Mouse (Mus musculus) neural tube, embryonic 14.5 days (tissue): ENCODE results near the gene Rbms3. TPM values are rescaled to one million over a fixed set of nuclear protein-coding genes. Genes with fewer than 3 reads are reported as not detected.

Experiments used
- ATAC-seq: fragments of 200-750 bp; cut with Nextera tagmentation; 2 replicates; pipeline ENCODE4 v1.8.0; 2017; ENCODE audit warnings: low read depth, mild to moderate bottlenecking, moderate TSS enrichment, moderate library complexity
- H3K27ac ChIP-seq: fragments of 300-500 bp; sonication (generic); 2 replicates; pipeline ENCODE4 v1.5.1; 2014; ENCODE audit warnings: low read depth, mild to moderate bottlenecking, control low read depth, low read length, moderate library complexity, mixed read lengths
- H3K27me3 ChIP-seq: fragments of 300-500 bp; sonication (generic); 2 replicates; pipeline ENCODE4 v1.6.1; 2014; ENCODE audit warnings: low read length; ENCODE audit not compliant: control insufficient read depth, insufficient read depth
- H3K36me3 ChIP-seq: fragments of 300-500 bp; sonication (generic); 2 replicates; pipeline ENCODE4 v1.6.1; 2014; ENCODE audit warnings: low read length, mixed read lengths; ENCODE audit not compliant: control insufficient read depth, insufficient read depth
- H3K4me1 ChIP-seq: fragments of 300-500 bp; sonication (generic); 2 replicates; pipeline ENCODE4 v1.6.1; 2014; ENCODE audit warnings: low read length; ENCODE audit not compliant: control insufficient read depth, insufficient read depth
- H3K4me2 ChIP-seq: fragments of 300-500 bp; sonication (generic); 2 replicates; pipeline ENCODE4 v1.6.1; 2014; ENCODE audit warnings: mild to moderate bottlenecking, low read depth, low read length, control low read depth
- H3K4me3 ChIP-seq: fragments of 300-500 bp; sonication (generic); 2 replicates; pipeline ENCODE4 v1.5.1; 2014; ENCODE audit warnings: low read depth, low read length, control low read depth, mixed read lengths
- H3K9ac ChIP-seq: fragments of 300-500 bp; sonication (generic); replicated peaks from 2 replicates; pipeline ENCODE4 v1.6.1; 2014; ENCODE audit warnings: low read depth, mild to moderate bottlenecking, control low read depth, low read length, mixed read lengths
- H3K9me3 ChIP-seq: fragments of 300-500 bp; sonication (generic); 2 replicates; pipeline ENCODE4 v1.6.1; 2016; ENCODE audit warnings: low read length; ENCODE audit not compliant: control insufficient read depth
- WGBS: fragments of 180-500 bp; shearing (Covaris S2); extraction: QIAGEN DNeasy Blood & Tissue Kit; methylation state at CpG from one replicate; pipeline ENCODE4 v1.1.7; 2014; 5-methylcytosine and 5-hydroxymethylcytosine counted together
- polyA plus RNA-seq: library from polyadenylated mRNA; unstranded; fragments of >200 nt; fragmentation: Nextera tagmentation; extraction: Ambion mirVana; gene quantifications from 2 replicates; pipeline ENCODE4 v1.2.1, GENCODE M21; 2014

Gene Rbms3
- polyA plus RNA-seq, 1 experiment from 2014 or later = 79.5 TPM

DNA sequence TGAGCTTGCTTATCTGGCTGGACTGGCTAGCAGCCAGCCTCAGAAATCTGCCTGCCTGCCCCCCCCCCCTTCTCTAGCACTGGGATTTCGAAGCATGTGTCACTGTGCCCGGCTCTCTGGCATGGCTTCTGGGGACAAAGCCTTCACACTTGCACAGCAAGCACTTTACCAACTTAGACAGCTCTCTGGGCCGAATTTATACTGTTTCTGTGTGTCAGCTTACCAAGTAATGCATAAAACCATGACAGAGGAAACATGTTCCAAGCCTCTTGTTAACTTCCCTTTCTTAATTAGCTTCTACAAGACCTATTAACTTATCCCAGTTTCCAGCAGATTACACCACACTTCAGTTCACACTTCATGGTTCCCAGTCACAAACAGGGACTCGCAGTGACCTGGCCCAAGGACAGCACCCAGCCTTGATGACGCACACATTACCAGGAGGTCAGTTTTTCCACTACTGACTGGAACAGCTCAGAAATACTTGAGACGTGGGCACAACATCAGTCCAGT lies 589.7 kb downstream of the Rbms3 start:
- no peaks in the 10 kb centered on the region for H3K36me3 ChIP-seq
- no peaks in the 10 kb centered on the region for H3K27me3 ChIP-seq
- H3K4me1 ChIP-seq = no peaks in the 10 kb centered on the region
- H3K4me3 ChIP-seq = no peak overlapping the region
- no peak overlapping the region for H3K9ac ChIP-seq
- no peak overlapping the region for H3K27ac ChIP-seq
- no peaks in the 10 kb centered on the region for H3K9me3 ChIP-seq
- WGBS = 75% methylated on average over 6 of the region's 6 CpGs
- H3K4me2 ChIP-seq = no peak overlapping the region
- no peak for ATAC-seq

DNA sequence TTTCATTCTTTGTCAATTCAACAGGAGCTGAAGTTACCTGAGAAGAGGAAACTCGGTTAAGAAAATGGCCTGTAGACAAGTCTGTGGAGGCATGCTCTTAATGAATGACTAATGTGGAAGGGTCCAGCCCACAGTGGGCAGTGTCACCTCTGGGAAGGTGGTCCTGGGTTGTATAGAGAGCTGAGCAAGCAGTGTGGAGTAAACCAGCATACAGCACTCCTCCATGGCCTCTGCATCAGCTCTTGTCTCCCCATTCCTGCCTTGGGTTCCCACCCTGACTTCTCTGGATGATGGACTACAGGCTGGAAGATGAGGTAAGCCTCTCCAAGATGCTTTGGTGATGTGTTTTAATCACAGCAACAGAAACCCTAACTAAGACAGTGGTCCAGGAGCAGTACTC lies 597.0 kb downstream of the Rbms3 start:
- 81% methylated on average over 1 of the region's 1 CpGs for WGBS
- H3K4me2 ChIP-seq = no peak overlapping the region

DNA sequence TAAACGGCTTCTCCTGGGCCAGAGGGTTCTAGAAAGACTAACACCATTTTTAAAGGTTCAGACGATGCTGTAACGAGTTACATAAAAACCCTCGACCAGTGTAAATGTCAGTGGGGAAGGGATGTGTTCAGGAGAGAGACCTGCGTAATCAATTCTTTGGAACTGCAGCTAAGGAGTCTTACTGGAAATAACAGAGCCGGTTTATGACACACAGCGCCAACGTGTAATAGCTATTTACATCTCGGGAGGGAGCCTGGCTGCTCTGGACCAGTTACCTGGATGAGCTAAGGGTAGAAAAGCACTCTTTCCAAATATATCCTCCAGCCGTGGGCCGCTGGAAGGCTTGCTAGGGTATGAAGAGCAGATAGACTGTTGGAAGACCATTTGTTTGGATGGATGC lies 598.5 kb downstream of the Rbms3 start:
- Histone ChIP-seq H3K4me3 (no peak overlapping the region), H3K27me3 (no peaks in the 10 kb centered on the region), H3K9ac (no peak overlapping the region), H3K27ac (no peak overlapping the region), H3K4me1 (no peaks in the 10 kb centered on the region; the same call in 1 of the 2 replicates), H3K9me3 (no peaks in the 10 kb centered on the region), H3K4me2 (no peak overlapping the region), H3K36me3 (no peaks in the 10 kb centered on the region)
- 48% methylated on average over 11 of the region's 11 CpGs for WGBS
- ATAC-seq = no peak

More for the DNA sequence above, 597.0 kb downstream of the Rbms3 start:
- ATAC-seq = no peak
- Histone ChIP-seq H3K4me3 (no peak overlapping the region), H3K9me3 (no peaks in the 10 kb centered on the region), H3K36me3 (no peaks in the 10 kb centered on the region), H3K27me3 (no peaks in the 10 kb centered on the region), H3K4me1 (no peaks in the 10 kb centered on the region; the same call in 1 of the 2 replicates), H3K9ac (no peak overlapping the region), H3K27ac (no peak overlapping the region)

DNA sequence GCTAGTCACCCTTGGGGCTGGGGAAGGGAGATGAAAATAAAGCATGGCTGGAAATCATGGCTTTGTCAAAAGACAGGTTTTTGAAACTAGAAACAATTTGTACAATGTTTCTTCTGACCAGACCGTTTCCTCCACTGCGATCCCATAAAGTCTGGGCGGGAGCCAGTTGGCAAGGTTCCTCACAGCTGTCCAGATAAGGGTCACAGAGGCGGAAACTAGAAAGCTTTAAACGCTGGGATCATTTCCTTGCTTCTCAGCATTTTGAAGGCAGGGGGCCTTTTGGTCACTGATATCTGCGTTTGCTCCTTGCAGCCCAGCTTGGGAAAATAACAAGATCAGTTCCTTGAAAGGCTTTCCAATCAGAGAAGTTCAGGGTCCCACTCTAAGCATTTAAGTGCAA lies 598.9 kb downstream of the Rbms3 start:
- H3K9me3 ChIP-seq = no peaks in the 10 kb centered on the region
- no peak for ATAC-seq
- 42% methylated on average over 6 of the region's 6 CpGs for WGBS

DNA sequence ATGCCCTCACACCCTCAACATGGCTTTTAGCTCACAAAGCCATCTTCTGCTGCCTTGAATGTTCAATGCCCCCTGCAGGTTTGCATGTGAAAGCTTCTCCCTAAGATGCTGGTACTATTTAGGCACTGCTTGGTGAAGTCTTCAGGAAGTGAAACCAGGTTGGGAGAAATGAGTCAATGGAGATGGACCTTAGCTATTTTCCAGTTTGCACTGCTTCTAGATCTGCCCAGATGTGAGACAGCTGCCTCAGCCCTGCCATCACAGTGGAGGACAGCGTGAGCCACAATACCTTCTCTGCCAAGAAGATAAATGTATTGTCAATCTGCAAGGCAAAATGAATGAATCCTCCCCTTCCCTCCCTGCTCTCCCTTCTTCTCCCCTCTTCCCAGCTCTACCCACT lies 599.8 kb downstream of the Rbms3 start:
- Histone ChIP-seq H3K4me3 (no peak overlapping the region), H3K9me3 (no peaks in the 10 kb centered on the region), H3K27me3 (no peaks in the 10 kb centered on the region), H3K36me3 (no peaks in the 10 kb centered on the region), H3K4me1 (no peaks in the 10 kb centered on the region; the same call in 1 of the 2 replicates), H3K9ac (no peak overlapping the region), H3K27ac (no peak overlapping the region), H3K4me2 (no peak overlapping the region)
- ATAC-seq = no peak
- 74% methylated on average over 1 of the region's 1 CpGs for WGBS

More for the DNA sequence above, 598.9 kb downstream of the Rbms3 start:
- Histone ChIP-seq H3K27me3 (no peaks in the 10 kb centered on the region), H3K27ac (no peak overlapping the region), H3K4me2 (no peak overlapping the region), H3K4me3 (no peak overlapping the region), H3K4me1 (no peaks in the 10 kb centered on the region; the same call in 1 of the 2 replicates), H3K9ac (no peak overlapping the region), H3K36me3 (no peaks in the 10 kb centered on the region)

DNA sequence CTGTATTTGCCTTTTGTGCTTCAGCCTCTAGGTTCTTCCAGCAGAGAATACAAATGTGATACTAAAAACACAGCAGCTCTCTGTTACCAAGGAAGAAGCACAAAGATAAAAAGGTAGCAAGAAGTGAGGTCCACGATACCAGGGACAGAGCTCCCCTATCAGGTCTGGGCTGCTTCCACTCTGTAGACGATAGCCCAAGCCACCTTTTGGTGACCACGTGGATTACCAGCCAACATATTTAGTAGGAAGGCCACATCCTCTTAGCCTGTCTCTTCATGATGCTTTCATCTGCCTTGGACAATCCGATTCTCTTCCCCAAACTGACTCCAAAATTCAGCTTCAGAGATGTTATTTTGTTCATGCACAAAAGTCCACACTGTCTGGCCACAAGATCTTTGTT lies 601.1 kb downstream of the Rbms3 start:
- no peak overlapping the region for H3K4me2 ChIP-seq
- no peaks in the 10 kb centered on the region for H3K36me3 ChIP-seq
- no peak overlapping the region for H3K9ac ChIP-seq
- H3K27me3 ChIP-seq = no peaks in the 10 kb centered on the region
- WGBS = 87% methylated on average over 4 of the region's 4 CpGs
- H3K4me3 ChIP-seq = no peak overlapping the region
- no peaks in the 10 kb centered on the region; the same call in 1 of the 2 replicates for H3K4me1 ChIP-seq
- no peak overlapping the region for H3K27ac ChIP-seq
- H3K9me3 ChIP-seq = no peaks in the 10 kb centered on the region
- ATAC-seq = no peak

DNA sequence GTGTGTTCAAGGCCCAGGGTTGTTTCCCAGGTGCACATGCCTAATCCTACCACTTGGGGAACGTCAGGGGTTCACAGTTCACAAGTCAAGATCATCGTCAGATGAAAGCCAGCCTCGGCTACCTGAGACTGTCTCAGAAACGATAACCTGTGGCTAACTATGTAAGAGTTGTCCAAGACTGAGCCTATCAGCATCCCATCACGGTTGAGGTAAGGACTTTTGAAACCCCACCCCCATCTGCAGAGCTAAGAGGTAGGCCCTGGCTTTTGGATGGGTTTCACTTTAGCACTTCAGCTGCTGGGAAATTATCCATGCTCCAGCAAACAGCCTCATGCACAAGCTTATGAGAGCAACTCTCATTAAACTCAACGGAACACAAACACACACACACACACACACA lies 607.6 kb downstream of the Rbms3 start:
- Histone ChIP-seq H3K36me3 (no peaks in the 10 kb centered on the region), H3K9ac (no peak overlapping the region), H3K4me3 (no peak overlapping the region), H3K4me2 (no peak overlapping the region), H3K27me3 (no peaks in the 10 kb centered on the region), H3K4me1 (peaks cover 8% of the 10 kb centered on the region; the same call in 1 of the 2 replicates), H3K27ac (no peak overlapping the region), H3K9me3 (no peaks in the 10 kb centered on the region)
- 93% methylated on average over 6 of the region's 6 CpGs for WGBS
- no peak for ATAC-seq

DNA sequence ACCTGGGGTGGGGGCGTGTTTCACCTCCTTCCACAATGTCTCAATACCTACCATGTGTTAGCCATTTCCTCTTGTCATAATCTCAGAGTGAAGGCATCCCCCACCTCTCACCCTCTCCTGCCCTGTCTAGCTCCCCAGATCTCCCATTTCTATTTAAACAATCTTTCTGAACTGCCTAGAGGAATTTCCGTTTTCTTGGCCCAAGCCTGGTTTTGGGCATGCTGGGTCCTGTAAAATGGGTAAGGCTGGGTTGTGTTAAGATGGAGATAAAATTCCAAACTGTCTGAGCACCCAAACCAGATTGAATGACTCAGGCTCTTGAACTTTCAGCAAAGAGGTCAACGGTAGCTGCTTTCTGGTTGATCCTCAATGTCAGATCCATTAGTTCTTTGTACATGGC lies 608.2 kb downstream of the Rbms3 start:
- no peaks in the 10 kb centered on the region for H3K36me3 ChIP-seq
- no peak for ATAC-seq
- H3K27me3 ChIP-seq = no peaks in the 10 kb centered on the region
- H3K4me3 ChIP-seq = no peak overlapping the region
- 93% methylated on average over 3 of the region's 3 CpGs for WGBS
- H3K9ac ChIP-seq = no peak overlapping the region
- H3K4me2 ChIP-seq = no peak overlapping the region
- H3K4me1 ChIP-seq = peaks cover 8% of the 10 kb centered on the region; the same call in 1 of the 2 replicates
- H3K9me3 ChIP-seq = no peaks in the 10 kb centered on the region
- no peak overlapping the region for H3K27ac ChIP-seq

DNA sequence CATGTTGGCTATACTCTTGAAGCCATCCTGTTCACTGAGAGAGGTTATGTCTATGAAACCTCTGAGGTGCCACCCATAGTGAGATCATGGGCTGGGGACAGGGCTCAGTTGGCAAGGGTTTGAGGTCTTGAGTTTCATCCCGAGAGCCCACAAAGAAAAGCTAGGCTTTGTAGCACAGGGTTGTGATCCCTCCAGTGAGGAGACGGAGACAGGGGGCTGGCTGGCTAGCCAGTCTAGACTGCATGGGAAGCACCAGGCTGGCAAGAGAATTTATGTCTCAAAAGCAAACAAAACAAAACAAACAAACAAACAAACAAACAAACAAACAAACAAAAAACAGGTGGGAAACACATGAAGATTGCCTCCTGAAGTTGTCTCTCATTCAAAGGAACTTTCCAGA lies 609.5 kb downstream of the Rbms3 start:
- Histone ChIP-seq H3K27me3 (no peaks in the 10 kb centered on the region), H3K27ac (no peak overlapping the region), H3K36me3 (no peaks in the 10 kb centered on the region), H3K9ac (no peak overlapping the region), H3K4me2 (no peak overlapping the region), H3K4me3 (no peak overlapping the region), H3K9me3 (no peaks in the 10 kb centered on the region), H3K4me1 (peaks cover 8% of the 10 kb centered on the region; the same call in 1 of the 2 replicates)
- 100% methylated on average over 2 of the region's 2 CpGs for WGBS
- no peak for ATAC-seq
